8 mouse cellular contexts compared by ENCODE assay signal in genomic region chr16:93603439-93604212, GRCm38 (mm10). TPM values are rescaled to one million over a fixed set of nuclear protein-coding genes. Genes with fewer than 3 reads are reported as not detected.
A peak's percentile ranks its signal among the peaks of the same experiment; 100 is the strongest.
DNase-seq lines count a peak whose midpoint lies in the region; ATAC-seq and TF ChIP-seq lines count a peak whose summit lies in the region.

Gene Setd4, minus strand, starts transcription at chr16:93604063.

- no peaks in the 10 kb centered on the region for H3K4me1 ChIP-seq in bone marrow, adult 2 months (ENCODE audit: control insufficient read depth, insufficient read depth, low read length)
- peaks cover 11% of the 10 kb centered on the region for H3K4me1 ChIP-seq in embryonic facial prominence, embryonic 14.5 days (ENCODE audit: control insufficient read depth, insufficient read depth, low read length)
- H3K4me1 ChIP-seq in limb, embryonic 13.5 days: peaks cover 16% of the 10 kb centered on the region
- H3K4me1 ChIP-seq in midbrain, embryonic 15.5 days: peaks cover 26% of the 10 kb centered on the region

- no peaks in the 10 kb centered on the region for H3K9me3 ChIP-seq in embryonic facial prominence, embryonic 14.5 days (ENCODE audit: control insufficient read depth, low read length)
- no peaks in the 10 kb centered on the region for H3K9me3 ChIP-seq in limb, embryonic 13.5 days
- H3K9me3 ChIP-seq in midbrain, embryonic 15.5 days: no peaks in the 10 kb centered on the region

- peak within 1 kb of the TSS; percentile 78 for H3K27ac ChIP-seq in bone marrow, adult 2 months (ENCODE audit: control insufficient read depth, insufficient read depth, low read depth, low read length, poor library complexity)
- H3K27ac ChIP-seq in embryonic facial prominence, embryonic 14.5 days (replicated peaks; ENCODE audit: low read depth, low read length): peak within 1 kb of the TSS; percentile 91
- H3K27ac ChIP-seq in limb, embryonic 13.5 days: peak within 1 kb of the TSS; percentile 90
- H3K27ac ChIP-seq in midbrain, embryonic 15.5 days: peak within 1 kb of the TSS; percentile 88

- peak; percentile 95 for DNase-seq in A20 (ENCODE audit: low read depth, low spot score)
- DNase-seq in embryonic facial prominence, embryonic 14.5 days (ENCODE audit: low spot score): peak; percentile 96
- DNase-seq in heart, adult 8-10 months (ENCODE audit: low spot score): peak; percentile 94
- peak; percentile 95 to 96 for DNase-seq in kidney, adult 8-10 months
- DNase-seq in spleen, adult 18-20 months: peak; percentile 82 to 86

- TF ChIP-seq POLR2A in bone marrow, adult 2 months (IDR thresholded peaks at IDR 0.05; ENCODE audit: borderline replicate concordance, control insufficient read depth, low read depth, low read length): peak; percentile 81

- no peak for TF ChIP-seq CTCF in bone marrow, adult 2 months (IDR thresholded peaks at IDR 0.05; ENCODE audit: control insufficient read depth, insufficient read depth, low read length)

- peak; percentile 92 for ATAC-seq in embryonic facial prominence, embryonic 14.5 days (ENCODE audit: low read depth)
- ATAC-seq in limb, embryonic 13.5 days (ENCODE audit: low FRiP score, low read depth): peak; percentile 93
- ATAC-seq in midbrain, embryonic 15.5 days (replicated peaks): peak; percentile 89

- peak within 1 kb of the TSS; percentile 90 for H3K4me2 ChIP-seq in embryonic facial prominence, embryonic 14.5 days (ENCODE audit: low read depth, low read length)
- H3K4me2 ChIP-seq in limb, embryonic 13.5 days (replicated peaks): peak within 1 kb of the TSS; percentile 83
- H3K4me2 ChIP-seq in midbrain, embryonic 15.5 days: peak within 1 kb of the TSS; percentile 71

- H3K4me3 ChIP-seq in bone marrow, adult 2 months (replicated peaks; ENCODE audit: control insufficient read depth, low read depth, low read length): peak within 1 kb of the TSS; percentile 87
- H3K4me3 ChIP-seq in embryonic facial prominence, embryonic 14.5 days (ENCODE audit: low read depth, low read length): peak within 1 kb of the TSS; percentile 51
- peak within 1 kb of the TSS; percentile 58 for H3K4me3 ChIP-seq in limb, embryonic 13.5 days
- H3K4me3 ChIP-seq in midbrain, embryonic 15.5 days: peak within 1 kb of the TSS; percentile 71

- H3K9ac ChIP-seq in embryonic facial prominence, embryonic 14.5 days (ENCODE audit: low read depth, low read length): peak within 1 kb of the TSS; percentile 67
- peak within 1 kb of the TSS; percentile 82 for H3K9ac ChIP-seq in limb, embryonic 13.5 days
- H3K9ac ChIP-seq in midbrain, embryonic 15.5 days: peak within 1 kb of the TSS; percentile 85

- WGBS in bone marrow, adult 2 months: under 1% methylated on average over 55 of the region's 55 CpGs
- WGBS in embryonic facial prominence, embryonic 14.5 days: 2% methylated on average over 45 of the region's 55 CpGs
- under 1% methylated on average over 55 of the region's 55 CpGs for WGBS in limb, embryonic 13.5 days
- 1% methylated on average over 55 of the region's 55 CpGs for WGBS in midbrain, embryonic 15.5 days

- no peaks in the 10 kb centered on the region for H3K27me3 ChIP-seq in embryonic facial prominence, embryonic 14.5 days (replicated peaks; ENCODE audit: control insufficient read depth, insufficient read depth, low read length)
- H3K27me3 ChIP-seq in limb, embryonic 13.5 days: no peaks in the 10 kb centered on the region
- H3K27me3 ChIP-seq in midbrain, embryonic 15.5 days (replicated peaks): no peaks in the 10 kb centered on the region

- H3K36me3 ChIP-seq in embryonic facial prominence, embryonic 14.5 days (ENCODE audit: control insufficient read depth, insufficient read depth, low read length): peaks cover 5% of the 10 kb centered on the region; the same call in 1 of the 2 replicates
- H3K36me3 ChIP-seq in limb, embryonic 13.5 days: peaks cover 11% of the 10 kb centered on the region
- no peaks in the 10 kb centered on the region for H3K36me3 ChIP-seq in midbrain, embryonic 15.5 days (replicated peaks)

RNA-seq across cellular contexts. Expression of gene Setd4, which starts in this region (rescaled TPM):
- 17.1 TPM in 2 replicates for polyA plus RNA-seq in bone marrow, adult 2 months (2011; ENCODE audit: insufficient read depth, insufficient read length, low replicate concordance, missing spikeins)
- polyA plus RNA-seq in embryonic facial prominence, embryonic 14.5 days (2014; fragmentation: Nextera tagmentation; extraction: Ambion mirVana): 10.8 and 12.2 TPM in 2 replicates
- total RNA-seq in heart, adult 8-10 months (2022): 1 to 10 TPM; 1.3 to 3.3 (median 1.6) TPM
- 14.2 and 18.6 TPM in 2 replicates for polyA plus RNA-seq in limb, embryonic 13.5 days (2015; fragmentation: Nextera tagmentation; extraction: Ambion mirVana)
- 19.4 and 21.2 TPM in 2 replicates for polyA plus RNA-seq in midbrain, embryonic 15.5 days (2015; fragmentation: Nextera tagmentation; extraction: Ambion mirVana)

Comparison
In these comparisons a context has a peak if more than half of its experiments do, and no peak if none do; other contexts are left out.
1. Peak in every context shown above with its lines: DNase-seq, ATAC-seq, H3K4me3 ChIP-seq and H3K27ac ChIP-seq.